Mouse (Mus musculus) embryo, embryonic 11 days (tissue): ENCODE measurements at regions not wholly inside any gene's neighbourhood (a gene's known extent, or its start where the extent isn't known, plus 50 kb on each side); places are given as distances from the start of the nearest gene placed in this dataset.

Experiments
- DNase-seq: peaks from one replicate; pipeline ENCODE4 v3.0.0-alpha.2; 2015

DNA sequence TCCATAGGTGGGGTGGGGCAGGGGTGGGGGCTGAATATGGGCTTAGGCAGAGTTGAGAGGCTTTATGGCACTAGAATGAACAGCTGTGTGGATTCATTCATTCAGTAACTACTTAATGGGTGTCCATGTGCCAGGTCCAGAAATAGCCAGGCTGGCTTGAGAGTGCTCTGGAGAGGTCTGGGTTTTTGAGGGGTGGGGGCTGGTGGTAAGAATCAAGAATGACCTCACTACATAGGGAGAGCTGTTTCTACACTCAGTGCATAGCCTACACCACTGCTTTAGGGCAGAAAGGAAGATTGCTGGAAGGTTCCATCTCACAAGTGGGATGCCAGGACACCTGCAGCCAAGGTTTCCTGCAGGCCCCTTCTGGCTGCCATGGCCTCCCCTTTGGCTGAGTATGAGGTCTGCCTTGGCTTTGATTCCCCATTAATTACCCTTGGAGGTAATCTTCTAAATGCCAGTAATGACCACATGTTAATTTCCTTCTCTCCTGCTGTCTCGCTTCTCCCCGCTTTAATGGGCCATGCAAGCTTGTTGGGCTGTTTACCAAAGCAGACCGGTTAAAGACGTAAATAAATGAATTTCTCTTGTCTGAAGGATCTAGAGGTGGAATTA, 71.7 kb upstream of the Klf4 start:
- DNase-seq: no peak

GRCm38 (mm10) chr4:55595203-55595602, 62.9 kb upstream of the Klf4 start:
- DNase-seq: no peak

- no peak for DNase-seq
Measured at GRCm38 (mm10) chr4:55594699-55595098, 62.4 kb upstream of the Klf4 start.

DNA sequence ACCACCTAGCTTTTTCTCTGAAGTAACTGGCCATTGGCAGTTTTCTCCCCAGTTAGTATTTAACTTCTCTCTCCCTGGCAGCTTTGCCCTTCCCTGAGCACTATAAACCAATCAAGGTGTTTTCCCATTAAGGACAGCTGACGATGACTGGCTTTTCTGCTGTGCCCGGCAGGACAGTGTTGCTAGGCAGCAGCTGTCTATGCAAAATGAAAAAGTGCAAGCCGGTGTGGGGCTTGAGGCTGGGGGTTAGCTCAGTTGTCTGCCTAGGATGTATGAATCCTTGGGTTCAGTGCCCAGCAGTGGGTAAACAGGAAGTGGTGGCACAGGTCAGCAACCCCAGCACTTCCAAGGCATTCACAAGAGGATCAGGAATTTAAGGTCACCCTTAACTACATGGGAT, 60.9 kb upstream of the Klf4 start:
- DNase-seq: peak; percentile 13

GRCm38 (mm10) chr4:55586212-55586611, 53.9 kb upstream of the Klf4 start:
- no peak for DNase-seq

- no peak for DNase-seq
Measured at GRCm38 (mm10) chr4:55583589-55583988, 51.3 kb upstream of the Klf4 start.
